Mouse (Mus musculus): ENCODE data around the gene Epha2. TPM values are rescaled to one million over a fixed set of nuclear protein-coding genes. Genes with fewer than 3 reads are reported as not detected.

The Epha2 gene
- polyA plus RNA-seq, 1 experiment, result 46.8 TPM

DNA sequence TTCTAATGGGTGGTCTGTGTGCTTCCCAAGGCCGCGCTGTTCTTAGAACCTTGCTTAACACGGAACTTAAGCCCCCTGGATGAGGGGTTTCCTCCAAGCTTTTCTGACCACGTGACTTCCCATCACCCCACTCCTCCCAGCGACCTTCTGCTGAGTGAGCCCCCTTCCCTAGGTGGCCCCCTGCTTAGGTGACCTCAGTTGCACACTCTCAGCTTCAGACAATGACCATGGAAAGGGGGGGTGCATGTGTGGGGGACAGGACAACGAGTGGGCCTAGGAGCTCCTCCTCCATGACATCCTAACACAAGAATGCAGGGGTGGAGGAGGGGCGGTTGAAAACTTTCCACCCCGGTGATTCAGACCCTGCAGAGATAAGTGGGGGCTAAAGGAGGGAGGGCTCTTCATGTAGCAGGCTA lies 9.2 kb downstream of the Epha2 start:
- Histone ChIP-seq H3K4me3 (peak overlapping the region; percentile 6), H3K36me3 (ENCODE audit: control insufficient read depth, insufficient read depth) (no peaks in the 10 kb centered on the region), H3K27me3 (ENCODE audit: control insufficient read depth, insufficient read depth, insufficient read length) (no peaks in the 10 kb centered on the region), H3K4me2 (ENCODE audit: low read depth) (peak overlapping the region; percentile 98), H3ac (ENCODE audit: control insufficient read depth, insufficient read length) (no peak overlapping the region), H3K79me2 (ENCODE audit: control insufficient read depth, insufficient read depth) (peaks cover 94% of the 10 kb centered on the region)
- no peak for TF ChIP-seq TCF12 (IDR thresholded peaks at IDR 0.05; ENCODE audit: insufficient read depth, poor library complexity, severe bottlenecking)
- TF ChIP-seq USF1 (IDR thresholded peaks at IDR 0.05; ENCODE audit: low read depth), result peak; percentile 61

GRCm38 (mm10) chr4:141311078-141311477 lies 10.0 kb downstream of the Epha2 start:
- H3K4me3 ChIP-seq, result peak overlapping the region; percentile 6

DNA sequence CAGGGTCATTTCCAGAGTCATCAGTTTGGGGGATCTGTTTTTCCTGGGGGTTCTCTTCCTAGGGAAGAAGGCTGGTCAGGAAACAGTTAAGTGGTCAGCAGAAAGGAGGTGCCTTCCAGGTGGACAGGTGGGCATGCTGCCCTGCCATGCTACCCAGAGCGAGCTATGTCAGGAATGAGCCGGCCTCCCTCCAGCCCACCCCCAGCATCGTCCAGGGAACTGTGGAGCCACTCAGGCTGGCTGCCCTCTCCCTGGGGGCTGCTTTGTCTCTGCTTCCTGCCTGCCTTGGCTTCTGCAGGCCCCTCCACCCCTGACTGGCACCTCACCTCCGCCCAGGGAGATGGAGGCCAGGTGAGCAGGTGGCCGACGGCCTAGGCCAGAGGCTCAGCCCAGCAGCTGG lies 10.5 kb downstream of the Epha2 start:
- peak overlapping the region; percentile 98 for H3K4me2 ChIP-seq (ENCODE audit: low read depth)
- H3K79me2 ChIP-seq (ENCODE audit: control insufficient read depth, insufficient read depth), result peaks cover 89% of the 10 kb centered on the region
- TF ChIP-seq MAX (IDR thresholded peaks at IDR 0.05; ENCODE audit: low read depth), result no peak
- TF ChIP-seq SRF (IDR thresholded peaks at IDR 0.05; ENCODE audit: control insufficient read depth, insufficient read length, low read depth), result no peak
- no peak for TF ChIP-seq MYOD1 (IDR thresholded peaks at IDR 0.05; ENCODE audit: control insufficient read depth in 1 of 3, insufficient read length in 2 of 3, low read depth in 2 of 3)
- TF ChIP-seq REST (IDR thresholded peaks at IDR 0.05; ENCODE audit: insufficient read depth, insufficient read length), result no peak
- no peak for TF ChIP-seq POLR2AphosphoS2 (IDR thresholded peaks at IDR 0.05; ENCODE audit: insufficient read length, low read depth)
- TF ChIP-seq E2F4 (IDR thresholded peaks at IDR 0.05; ENCODE audit: insufficient read depth), result no peak
- H3K36me3 ChIP-seq (ENCODE audit: control insufficient read depth, insufficient read depth), result no peaks in the 10 kb centered on the region
- H3K27me3 ChIP-seq (ENCODE audit: control insufficient read depth, insufficient read depth, insufficient read length), result no peaks in the 10 kb centered on the region
- peak overlapping the region; percentile 6 for H3K4me3 ChIP-seq
- no peak overlapping the region for H3ac ChIP-seq (ENCODE audit: control insufficient read depth, insufficient read length)

More at GRCm38 (mm10) chr4:141311078-141311477, 10.0 kb downstream of the Epha2 start:
- H3K4me2 ChIP-seq (ENCODE audit: low read depth), result peak overlapping the region; percentile 98
- no peaks in the 10 kb centered on the region for H3K36me3 ChIP-seq (ENCODE audit: control insufficient read depth, insufficient read depth)
- no peaks in the 10 kb centered on the region for H3K27me3 ChIP-seq (ENCODE audit: control insufficient read depth, insufficient read depth, insufficient read length)
- TF ChIP-seq MYOD1 (IDR thresholded peaks at IDR 0.05; ENCODE audit: control insufficient read depth in 1 of 3, insufficient read length in 2 of 3, low read depth in 2 of 3), result no peak
- TF ChIP-seq POLR2A (IDR thresholded peaks at IDR 0.05; ENCODE audit: insufficient read length, low read depth), result peak; percentile 19
- H3K79me2 ChIP-seq (ENCODE audit: control insufficient read depth, insufficient read depth), result peaks cover 93% of the 10 kb centered on the region
- no peak overlapping the region for H3ac ChIP-seq (ENCODE audit: control insufficient read depth, insufficient read length)

DNA sequence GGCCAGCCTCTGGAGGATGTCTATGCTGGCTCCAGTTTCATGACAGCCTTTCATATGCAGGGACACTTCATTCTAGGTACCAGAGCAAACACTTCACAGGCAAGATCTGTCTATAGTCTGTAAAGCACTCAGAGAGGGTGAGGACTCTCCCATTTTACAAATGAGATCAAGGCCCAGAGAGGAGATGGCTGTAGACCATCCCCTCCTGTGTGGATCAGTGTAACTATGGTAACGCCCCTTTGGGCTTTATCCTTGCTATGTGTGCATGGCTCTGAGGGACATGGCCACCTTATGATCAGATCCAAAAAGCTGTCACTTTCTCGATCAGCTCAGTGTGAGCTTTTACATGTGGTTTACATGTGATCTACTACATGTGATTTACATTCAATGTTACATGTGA lies 10.9 kb downstream of the Epha2 start:
- H3K4me3 ChIP-seq, result peak overlapping the region; percentile 6
- peak overlapping the region; percentile 98 for H3K4me2 ChIP-seq (ENCODE audit: low read depth)
- TF ChIP-seq USF1 (IDR thresholded peaks at IDR 0.05; ENCODE audit: low read depth), result no peak
- TF ChIP-seq MAX (IDR thresholded peaks at IDR 0.05; ENCODE audit: low read depth), result no peak
- no peak for TF ChIP-seq POLR2AphosphoS2 (IDR thresholded peaks at IDR 0.05; ENCODE audit: insufficient read length, low read depth)
- no peak for TF ChIP-seq MYOD1 (IDR thresholded peaks at IDR 0.05; ENCODE audit: control insufficient read depth in 1 of 3, insufficient read length in 2 of 3, low read depth in 2 of 3)
- peaks cover under 1% of the 10 kb centered on the region for H3K36me3 ChIP-seq (ENCODE audit: control insufficient read depth, insufficient read depth)
- no peak overlapping the region for H3ac ChIP-seq (ENCODE audit: control insufficient read depth, insufficient read length)
- no peaks in the 10 kb centered on the region for H3K27me3 ChIP-seq (ENCODE audit: control insufficient read depth, insufficient read depth, insufficient read length)
- H3K79me2 ChIP-seq (ENCODE audit: control insufficient read depth, insufficient read depth), result peaks cover 85% of the 10 kb centered on the region

- H3K36me3 ChIP-seq (ENCODE audit: control insufficient read depth, insufficient read depth), result peaks cover 7% of the 10 kb centered on the region
- TF ChIP-seq TCF12 (IDR thresholded peaks at IDR 0.05; ENCODE audit: insufficient read depth, poor library complexity, severe bottlenecking) (no peak), REST (IDR thresholded peaks at IDR 0.05; ENCODE audit: insufficient read depth, insufficient read length) (no peak)
- peaks cover 79% of the 10 kb centered on the region for H3K79me2 ChIP-seq (ENCODE audit: control insufficient read depth, insufficient read depth)
- H3K27me3 ChIP-seq (ENCODE audit: control insufficient read depth, insufficient read depth, insufficient read length), result no peaks in the 10 kb centered on the region
- H3K4me3 ChIP-seq, result no peak overlapping the region
- no peak overlapping the region for H3ac ChIP-seq (ENCODE audit: control insufficient read depth, insufficient read length)
- no peak overlapping the region for H3K4me2 ChIP-seq (ENCODE audit: low read depth)
Measured at GRCm38 (mm10) chr4:141312513-141313131, 11.6 kb downstream of the Epha2 start.

DNA sequence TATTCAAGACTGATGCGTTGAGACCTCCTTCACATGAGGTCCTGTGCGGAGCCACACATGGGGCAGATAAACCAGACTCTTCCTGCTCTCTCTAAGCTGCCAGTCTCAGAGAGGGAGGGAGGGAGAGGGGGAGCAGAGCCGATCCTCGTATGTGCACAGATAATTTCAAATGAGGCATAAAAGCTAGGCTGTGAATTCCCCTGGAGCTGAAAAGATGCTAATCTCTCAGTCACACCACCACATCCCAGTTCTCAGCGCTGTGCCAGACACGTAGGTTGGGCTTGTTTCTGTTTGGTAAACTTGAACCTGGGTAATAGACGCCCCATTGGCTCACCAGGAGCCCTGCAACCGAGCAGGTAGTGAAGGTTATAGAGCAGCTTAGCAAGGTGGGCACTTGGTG lies 12.4 kb downstream of the Epha2 start:
- Histone ChIP-seq H3K79me2 (ENCODE audit: control insufficient read depth, insufficient read depth) (peaks cover 72% of the 10 kb centered on the region), H3K36me3 (ENCODE audit: control insufficient read depth, insufficient read depth) (peaks cover 11% of the 10 kb centered on the region), H3ac (ENCODE audit: control insufficient read depth, insufficient read length) (no peak overlapping the region), H3K27me3 (ENCODE audit: control insufficient read depth, insufficient read depth, insufficient read length) (no peaks in the 10 kb centered on the region), H3K4me3 (no peak overlapping the region), H3K4me2 (ENCODE audit: low read depth) (no peak overlapping the region)
- TF ChIP-seq MYOG (IDR thresholded peaks at IDR 0.05; ENCODE audit: control insufficient read depth in 1 of 3, insufficient read depth in 1 of 3, insufficient read length in 2 of 3, low read depth in 2 of 3), result no peak
- no peak for TF ChIP-seq TCF3 (IDR thresholded peaks at IDR 0.05; ENCODE audit: insufficient read length, low read depth)
- TF ChIP-seq USF1 (IDR thresholded peaks at IDR 0.05; ENCODE audit: low read depth), result no peak
